Mouse (Mus musculus) C2C12 (cell line): ENCODE results near the gene F7.

ENCODE experiments used
- CTCF ChIP-seq: IDR thresholded peaks from one replicate; pipeline ENCODE4 v1.5.1; 2011; ENCODE audit not compliant: control insufficient read depth, insufficient read depth, insufficient read length
- FOSL1 ChIP-seq: IDR thresholded peaks from one replicate; pipeline ENCODE4 v1.8.0; 2011; ENCODE audit warnings: mild to moderate bottlenecking, low read length; ENCODE audit not compliant: poor library complexity, insufficient read depth, severe bottlenecking
- MAX ChIP-seq: IDR thresholded peaks from one replicate; pipeline ENCODE4 v1.6.1; 2011; ENCODE audit warnings: mild to moderate bottlenecking, control low read depth
- MYOD1 ChIP-seq: IDR thresholded peaks from one replicate; pipeline ENCODE4 v1.6.1; 2011; ENCODE audit warnings: low read depth; ENCODE audit not compliant: control insufficient read depth, insufficient read length
- MYOG ChIP-seq: IDR thresholded peaks from one replicate; pipeline ENCODE4 v1.6.1; 2011; ENCODE audit not compliant: control insufficient read depth, insufficient read length; ENCODE audit errors: extremely low read depth
- USF1 ChIP-seq: IDR thresholded peaks from one replicate; pipeline ENCODE4 v1.6.1; 2011; ENCODE audit warnings: low read depth, mild to moderate bottlenecking, control low read depth, moderate library complexity

DNA sequence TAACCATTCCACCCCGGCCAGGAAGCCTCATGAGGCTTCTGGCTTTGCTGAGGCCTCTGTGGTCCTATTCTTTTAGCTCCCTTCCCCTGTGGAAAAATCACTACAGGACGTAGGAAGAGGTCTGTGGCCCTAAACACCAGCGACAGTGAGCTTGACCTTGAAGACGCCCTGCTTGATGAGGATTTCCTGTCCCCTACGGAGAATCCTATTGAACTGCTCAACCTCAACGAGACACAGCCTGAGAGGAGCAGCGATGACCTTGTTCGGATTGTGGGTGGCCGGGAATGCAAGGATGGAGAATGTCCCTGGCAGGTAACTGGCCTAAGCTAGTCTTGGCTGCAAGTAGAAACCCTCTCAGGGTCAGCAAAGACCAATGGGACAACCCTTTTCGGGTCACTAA lies 24.7 kb downstream of the F7 start:
- TF ChIP-seq CTCF, result no peak
- TF ChIP-seq MAX, result no peak
- TF ChIP-seq MYOD1, result no peak
- TF ChIP-seq USF1, result no peak
- TF ChIP-seq MYOG, result no peak
- no peak for TF ChIP-seq FOSL1
